Mouse (Mus musculus) cortical plate, adult 2 months (tissue): ENCODE data around the gene Nudt17. TPM values are rescaled to one million over a fixed set of nuclear protein-coding genes. Genes with fewer than 3 reads are reported as not detected.
"Not testable (repeated sequence)": the region's sequence is repeated elsewhere in the genome, so short reads cannot be mapped to it uniquely, and the experiment has no call there.

Source experiments
- H3K27ac ChIP-seq: fragments of 200-500 bp; 2 replicates; pipeline ENCODE4 v1.5.1; 2012; ENCODE audit warnings: low read length, control low read depth, inconsistent platforms; ENCODE audit not compliant: insufficient read depth
- H3K4me1 ChIP-seq: fragments of 200-500 bp; 2 replicates; pipeline ENCODE4 v1.6.1; 2011; ENCODE audit warnings: low read length; ENCODE audit not compliant: control insufficient read depth, insufficient read depth
- H3K4me3 ChIP-seq: fragments of 200-500 bp; 2 replicates; pipeline ENCODE4 v1.5.1; 2011; ENCODE audit warnings: mild to moderate bottlenecking, low read length, control low read depth; ENCODE audit not compliant: insufficient read depth
- CTCF ChIP-seq: fragments of 200-500 bp; IDR thresholded peaks from 2 replicates; pipeline ENCODE4 v1.5.1; 2011; ENCODE audit warnings: mild to moderate bottlenecking, control low read depth, low read length; ENCODE audit not compliant: insufficient read depth; ENCODE audit errors: extremely low read depth
- POLR2A ChIP-seq: fragments of 200-500 bp; IDR thresholded peaks from 2 replicates; pipeline ENCODE4 v1.6.1; 2011; ENCODE audit warnings: mild to moderate bottlenecking, low read length, control low read depth; ENCODE audit not compliant: insufficient read depth; ENCODE audit errors: extremely low read depth
- polyA plus RNA-seq: library from polyadenylated mRNA; depleted of rRNA; stranded (reverse); fragments of >200 nt; gene quantifications from 2 replicates; pipeline ENCODE4 v1.2.3, GENCODE M21; 2012; rRNA removed

Gene Nudt17
- 16.8 and 19.6 TPM in 2 replicates for polyA plus RNA-seq

DNA sequence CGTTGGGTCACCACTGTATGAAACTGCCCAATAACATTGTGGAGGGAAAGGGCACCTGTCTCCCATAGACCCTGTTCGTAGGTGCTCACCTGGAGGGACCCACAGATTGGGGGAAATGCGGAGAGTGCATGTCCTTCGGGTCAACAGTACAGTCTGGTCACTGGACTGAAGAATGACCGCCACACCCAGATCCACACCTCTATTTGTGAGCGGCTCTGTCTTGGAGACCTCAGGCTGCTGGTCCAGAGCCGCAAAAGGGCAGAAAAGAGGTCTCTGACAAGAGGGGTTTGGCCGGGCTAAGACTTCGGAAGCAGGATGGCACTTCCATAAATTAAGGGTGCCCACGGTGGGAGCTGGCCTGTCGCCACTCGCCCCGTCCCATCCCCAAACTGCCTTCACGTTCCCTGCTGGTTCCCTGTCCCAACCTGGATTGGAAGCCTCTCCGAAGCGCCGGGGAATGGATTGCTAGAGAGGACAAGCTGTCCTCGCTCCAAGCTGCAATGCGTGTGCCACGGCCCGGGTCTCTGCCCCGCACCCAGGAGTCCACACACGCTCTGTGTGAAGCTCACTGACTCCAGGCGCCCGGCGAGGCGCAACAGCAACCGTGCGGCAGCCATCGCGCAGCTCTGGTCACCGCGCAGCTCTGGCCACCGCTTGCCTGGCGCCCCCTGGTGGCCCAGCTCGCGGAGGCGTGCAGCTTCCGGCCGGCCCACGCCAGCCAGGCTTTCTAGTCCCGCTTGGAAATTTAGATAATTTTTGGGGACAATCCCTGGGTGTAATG is at the start of gene Nudt17:
Gene Nudt17 (minus strand): TSS at position 660 of the 781 bp plus-strand sequence.
- H3K27ac ChIP-seq: no peak within 1 kb of the TSS
- TF ChIP-seq POLR2A: no peak
- peak; percentile 59 for TF ChIP-seq CTCF
- H3K4me1 ChIP-seq: no peaks in the 10 kb centered on the region
- H3K4me3 ChIP-seq: peak within 1 kb of the TSS; percentile 43

DNA sequence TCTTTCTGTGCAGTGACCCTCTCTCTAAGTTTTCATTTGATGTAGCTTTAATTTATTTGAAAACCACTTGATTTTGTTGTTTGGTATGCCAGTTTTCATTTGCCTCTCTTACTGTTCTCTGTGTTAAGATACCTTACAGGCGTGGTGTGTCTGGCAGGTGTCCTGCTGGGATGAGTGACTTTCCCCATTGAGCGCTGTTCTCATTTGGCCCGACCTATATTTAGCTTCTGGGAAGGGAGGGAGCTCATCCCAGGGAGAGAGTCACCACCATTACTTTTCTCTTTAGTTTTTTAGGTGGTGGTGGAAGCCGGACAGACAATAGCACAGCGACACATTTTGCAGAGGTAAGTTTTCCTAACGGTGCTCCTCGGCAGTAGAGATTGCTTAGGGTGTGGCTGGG is 49.3 kb upstream of the Nudt17 start:
- no peaks in the 10 kb centered on the region for H3K4me1 ChIP-seq
- no peak overlapping the region for H3K27ac ChIP-seq
- H3K4me3 ChIP-seq: no peak overlapping the region
- TF ChIP-seq POLR2A (no peak), CTCF (no peak)

DNA sequence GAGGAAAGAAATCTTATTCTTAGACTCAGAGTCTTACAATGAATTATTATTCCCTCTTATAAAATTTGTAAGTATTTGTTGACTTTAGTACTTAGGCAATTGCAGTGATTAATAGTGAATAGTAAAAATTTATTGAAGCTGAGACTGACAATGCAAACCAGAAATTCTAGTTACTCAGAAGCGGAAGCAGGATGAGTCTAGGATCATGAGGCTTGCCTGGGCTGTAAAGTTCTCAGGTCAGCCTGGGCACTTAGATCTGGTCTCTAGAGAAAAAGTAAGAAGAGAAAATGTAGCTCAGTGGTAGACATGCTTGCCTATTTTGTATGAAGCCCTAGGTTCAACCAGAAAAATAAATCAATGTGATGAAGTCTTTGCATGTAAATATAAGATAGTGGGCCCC is 47.6 kb upstream of the Nudt17 start:
- Histone ChIP-seq H3K4me1 (no peaks in the 10 kb centered on the region), H3K4me3 (no peak overlapping the region), H3K27ac (no peak overlapping the region)
- TF ChIP-seq CTCF (no peak), POLR2A (no peak)

DNA sequence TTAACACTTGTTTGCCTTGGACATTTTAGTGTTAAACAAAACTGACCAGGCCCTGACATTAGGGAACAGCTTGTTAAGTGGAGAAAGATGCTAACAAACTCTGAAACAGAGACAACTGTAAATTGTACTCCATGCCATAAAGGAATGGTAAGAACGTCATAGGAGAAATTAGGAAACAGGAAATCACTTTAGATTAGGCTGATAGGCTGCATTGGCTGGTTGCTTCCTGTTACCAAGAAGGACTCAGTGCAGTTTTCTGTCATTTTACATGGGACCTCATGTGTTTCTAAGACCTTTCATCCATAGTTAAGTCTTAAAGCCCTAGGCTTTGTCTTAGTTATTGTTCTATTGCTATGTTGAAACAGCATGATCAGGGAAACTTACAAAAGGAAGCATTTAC is 38.5 kb upstream of the Nudt17 start:
- Histone ChIP-seq H3K27ac (no peak overlapping the region), H3K4me3 (no peak overlapping the region), H3K4me1 (no peaks in the 10 kb centered on the region; the same call in 1 of the 2 replicates)
- TF ChIP-seq CTCF: no peak
- TF ChIP-seq POLR2A: no peak

DNA sequence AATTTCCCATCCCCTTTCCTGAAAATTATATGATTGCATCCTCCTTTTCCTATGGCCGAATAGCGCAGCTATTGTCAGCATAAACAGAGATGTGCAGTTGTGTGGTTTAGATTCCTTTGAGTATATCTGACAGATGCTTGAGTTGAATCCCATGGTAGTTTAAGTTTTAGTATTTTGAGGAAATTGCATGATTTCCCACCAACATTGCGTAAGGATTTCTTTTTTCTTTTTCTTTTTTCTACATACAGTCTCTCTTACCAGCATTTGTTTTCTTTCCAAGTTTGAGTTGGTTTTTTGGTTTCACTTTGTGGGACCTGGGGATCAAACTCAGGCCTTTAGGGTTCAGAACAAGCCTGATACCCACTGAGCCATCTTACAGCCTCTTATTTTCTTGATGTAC is 36.0 kb upstream of the Nudt17 start:
- Histone ChIP-seq H3K4me1 (no peaks in the 10 kb centered on the region), H3K4me3 (no peak overlapping the region), H3K27ac (no peak overlapping the region)
- no peak for TF ChIP-seq CTCF

DNA sequence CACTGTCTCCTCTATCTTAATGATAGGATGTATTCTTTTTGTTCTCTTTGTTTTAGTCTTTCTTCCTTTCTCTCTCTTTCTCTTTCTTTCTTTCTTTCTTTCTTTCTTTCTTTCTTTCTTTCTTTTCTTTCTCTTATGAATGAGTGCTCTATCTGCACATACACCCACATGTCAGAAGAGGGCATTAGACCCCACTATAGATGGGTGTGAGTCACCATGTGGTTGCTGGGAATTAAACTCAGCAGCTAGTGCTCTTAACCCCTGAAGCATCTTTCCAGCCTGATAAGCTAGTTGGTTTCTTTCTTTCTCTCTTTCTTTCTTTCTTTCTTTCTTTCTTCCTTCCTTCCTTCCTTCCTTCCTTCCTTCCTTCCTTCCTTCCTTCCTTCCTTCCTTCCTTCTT is 31.9 kb upstream of the Nudt17 start:
- H3K27ac ChIP-seq, H3K4me3 ChIP-seq, H3K4me1 ChIP-seq: not testable (repeated sequence)

DNA sequence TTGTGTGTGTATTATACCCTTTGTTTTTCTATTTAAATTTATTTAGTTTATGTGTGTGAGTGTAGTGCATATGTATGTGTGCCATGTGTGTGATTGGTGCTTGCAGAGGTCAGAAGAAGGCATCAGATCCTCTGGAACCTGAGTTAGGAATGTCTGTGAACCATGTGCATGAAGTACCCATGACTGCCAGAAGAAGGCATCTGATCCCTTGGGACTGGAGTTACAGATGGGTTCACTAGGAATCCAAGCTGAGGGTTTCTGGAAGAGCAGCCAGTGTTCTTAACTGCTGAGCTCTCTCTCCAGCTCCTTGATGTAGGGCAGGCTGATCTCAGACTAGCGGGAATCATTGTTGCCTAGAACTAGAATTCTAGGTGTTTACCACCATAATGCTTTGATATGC is 29.6 kb upstream of the Nudt17 start:
- H3K27ac ChIP-seq: no peak overlapping the region
- H3K4me3 ChIP-seq: no peak overlapping the region
- H3K4me1 ChIP-seq: peaks cover 4% of the 10 kb centered on the region; the same call in 1 of the 2 replicates
- TF ChIP-seq CTCF (0 out of 2 replicates have a peak, but pooled peaks have one; percentile 9), POLR2A (no peak)

DNA sequence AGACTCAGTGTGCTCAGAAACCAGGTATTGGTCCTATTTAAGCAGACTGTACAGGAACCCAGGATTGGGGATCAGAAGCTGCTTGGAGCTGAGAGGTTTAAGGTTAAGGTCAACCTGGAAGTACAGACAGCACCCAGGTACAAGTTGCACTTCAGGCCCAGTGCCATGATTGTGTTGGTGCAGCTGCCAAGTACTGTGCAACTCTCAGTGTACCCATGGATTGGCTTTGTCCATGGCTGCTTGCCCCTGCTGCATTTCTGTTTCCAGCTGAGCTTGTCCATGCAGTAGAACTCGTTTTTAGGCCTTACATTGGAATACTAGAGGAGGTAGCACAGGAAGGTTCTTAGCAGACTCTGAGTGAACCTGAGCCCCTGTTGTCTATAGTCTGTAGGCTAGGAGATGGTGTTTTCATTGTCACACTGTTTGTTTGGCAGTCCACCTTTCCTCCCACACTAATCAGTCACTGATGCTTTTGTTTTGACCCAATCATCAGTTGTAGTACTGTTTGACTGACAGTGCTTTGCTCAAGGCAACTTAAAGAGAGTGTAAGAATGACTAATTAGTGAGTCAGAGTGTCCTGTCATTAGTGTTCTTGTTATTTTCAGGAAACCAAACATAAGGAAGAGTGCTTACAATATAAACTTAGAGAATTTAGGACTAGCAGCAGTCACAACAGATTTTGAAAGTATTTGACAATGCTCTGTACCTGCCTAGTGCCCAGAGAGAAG is 28.8 kb upstream of the Nudt17 start:
- Histone ChIP-seq H3K4me1 (peaks cover 4% of the 10 kb centered on the region; the same call in 1 of the 2 replicates), H3K27ac (no peak overlapping the region), H3K4me3 (no peak overlapping the region)
- TF ChIP-seq CTCF: no peak
- TF ChIP-seq POLR2A: no peak

DNA sequence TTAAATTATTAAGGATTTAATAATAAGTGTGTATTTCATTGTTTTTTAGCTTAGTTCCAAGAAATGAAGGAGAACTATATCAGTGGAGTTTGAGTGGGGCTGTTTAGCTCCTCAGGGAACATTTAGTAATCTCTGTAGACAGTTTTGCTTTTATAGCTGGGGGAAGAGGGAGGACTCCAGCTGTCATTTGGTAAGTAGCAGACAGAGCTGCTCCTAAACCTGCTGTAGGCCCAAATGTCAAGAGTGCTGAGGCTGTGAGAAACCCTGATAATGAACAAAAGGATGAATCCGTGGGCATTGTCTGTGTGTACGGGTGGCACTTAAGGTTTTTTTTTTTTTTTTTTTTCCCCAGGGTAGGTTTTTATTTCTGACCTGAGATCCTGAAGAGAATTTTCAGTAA is 26.8 kb upstream of the Nudt17 start:
- no peak overlapping the region for H3K4me3 ChIP-seq
- no peak overlapping the region for H3K27ac ChIP-seq
- TF ChIP-seq CTCF (no peak), POLR2A (no peak)
- peaks cover 7% of the 10 kb centered on the region for H3K4me1 ChIP-seq

DNA sequence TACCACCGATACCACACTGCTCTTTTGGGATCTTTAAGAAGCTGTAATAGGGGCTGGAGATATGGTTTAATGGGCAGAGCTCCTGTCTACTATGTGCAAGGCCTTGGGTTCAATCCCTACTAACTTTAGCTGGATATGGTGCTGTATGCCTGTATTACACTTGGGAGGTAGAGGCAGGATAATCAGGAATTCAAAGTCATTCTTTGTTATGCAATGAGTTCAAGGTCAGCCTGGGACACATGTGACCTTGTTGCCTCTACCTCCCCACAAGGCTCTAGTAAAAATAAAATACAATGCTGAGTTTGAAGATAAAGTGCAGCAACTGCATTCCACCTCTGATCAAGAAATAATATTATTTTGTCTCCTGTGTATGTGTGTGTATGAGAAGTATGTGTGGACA is 25.6 kb upstream of the Nudt17 start:
- H3K27ac ChIP-seq: no peak overlapping the region
- TF ChIP-seq POLR2A: no peak
- no peak for TF ChIP-seq CTCF
- H3K4me3 ChIP-seq: no peak overlapping the region
- peaks cover 8% of the 10 kb centered on the region for H3K4me1 ChIP-seq
